Mouse (Mus musculus): ENCODE results near the gene Wfdc10.

DNA sequence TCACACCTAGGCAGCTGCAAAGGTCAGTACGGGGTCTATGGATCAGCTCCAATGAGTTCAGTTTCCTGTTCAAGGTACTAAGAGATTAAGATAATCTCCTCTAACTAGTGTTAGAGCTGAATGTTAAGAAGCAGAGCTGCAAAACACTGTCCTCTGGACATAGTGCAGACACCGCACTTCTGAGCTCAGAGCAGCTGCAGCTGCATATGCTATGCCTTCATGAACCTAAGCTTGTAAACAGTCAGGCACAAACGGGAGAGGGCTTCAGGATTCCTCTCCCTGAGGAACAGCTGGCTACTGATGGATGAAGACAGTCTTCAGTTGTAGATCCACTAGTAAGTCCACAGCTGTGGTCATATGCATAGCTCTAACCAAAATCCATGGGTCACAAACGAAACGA, 45.1 kb downstream of the Wfdc10 start:
- TF ChIP-seq POLR2A (IDR thresholded peaks at IDR 0.05; ENCODE audit: low read depth, low read length), result no peak
- no peak for TF ChIP-seq CTCF (conservative IDR thresholded peaks at IDR 0.05 in 1 of 2, IDR thresholded peaks at IDR 0.05 in 1 of 2; ENCODE audit: low read depth in 2 of 2, low read length in 2 of 2)
- TF ChIP-seq MAX (IDR thresholded peaks at IDR 0.05; ENCODE audit: low read length), result no peak
- TF ChIP-seq EP300 (IDR thresholded peaks at IDR 0.05; ENCODE audit: low read length), result no peak
- no peak for TF ChIP-seq ZKSCAN1 (IDR thresholded peaks at IDR 0.05; ENCODE audit: borderline replicate concordance, low read depth, low read length)
- no peak for TF ChIP-seq TCF12 (IDR thresholded peaks at IDR 0.05; ENCODE audit: low read depth, low read length)
- TF ChIP-seq MXI1 (IDR thresholded peaks at IDR 0.05; ENCODE audit: low read depth, low read length), result no peak

All from CH12.LX (cell line).